Mouse (Mus musculus) lung, postnatal 0 days (tissue): ENCODE data around the gene Med16.
A peak's percentile ranks its signal among the peaks of the same experiment; 100 is the strongest.

Experiments used
- CTCF ChIP-seq: IDR thresholded peaks from 2 replicates; pipeline ENCODE4 v1.5.1; 2016; ENCODE audit warnings: antibody characterized with exemption, mild to moderate bottlenecking
- EP300 ChIP-seq: IDR thresholded peaks from 2 replicates; pipeline ENCODE4 v1.6.1; 2016; ENCODE audit warnings: antibody characterized with exemption, mild to moderate bottlenecking, control low read depth

GRCm38 (mm10) chr10:79877757-79878156, 31.0 kb downstream of the Med16 start:
- TF ChIP-seq EP300 (peak; percentile 21; the same call in 1 of the 2 replicates), CTCF (no peak)
